22 mouse cellular contexts compared by ENCODE assay signal in genomic region chr19:42079950-42080349, GRCm38 (mm10). TPM values are rescaled to one million over a fixed set of nuclear protein-coding genes. Genes with fewer than 3 reads are reported as not detected.
DNase-seq lines count a peak whose midpoint lies in the region; ATAC-seq and TF ChIP-seq lines count a peak whose summit lies in the region.
"Had no signal": no experiment of that assay in that cellular context is flagged by ENCODE, and none has a peak within 500 bp of the region (broad histone marks: within the 10 kb centered on the region; RNA-seq: fewer than 3 reads in every experiment).

No protein-coding gene starts in this region.

- TF ChIP-seq CTCF in intestine, postnatal 0 days (IDR thresholded peaks at IDR 0.05; ENCODE audit: low read depth), result peak; percentile 24; the same call in 1 of the 2 replicates

- DNase-seq in kidney, adult 11 months, result peak; percentile 64
- peak; percentile 94 for DNase-seq in 416B (ENCODE audit: low read depth)
- peak; percentile 95 for DNase-seq in Muller cell, postnatal 12 days (ENCODE audit: inconsistent ontology term)
- no peak for DNase-seq in right cerebral cortex, postnatal 36 days (ENCODE audit: low spot score in 2 of 2)
- DNase-seq in urinary bladder, adult 2 months (ENCODE audit: low spot score), result no peak
- DNase-seq: cerebellum, adult 9-11 months; forebrain, postnatal 0 days; liver, embryonic 13.5 days; midbrain, embryonic 14.5 days had no signal

- no peak overlapping the region for H3K4me3 ChIP-seq in kidney, embryonic 15.5 days (replicated peaks)
- no peak overlapping the region for H3K4me3 ChIP-seq in intestine, postnatal 0 days (ENCODE audit: low read depth, low read length)
- H3K4me3 ChIP-seq: embryonic facial prominence, embryonic 13.5 days; heart, embryonic 15.5 days; hindbrain, embryonic 12.5 days; left cerebral cortex, adult 2 months; liver, embryonic 13.5 days; stomach, embryonic 15.5 days had no signal

- 64% methylated on average over 5 of the region's 5 CpGs for WGBS in kidney, embryonic 15.5 days
- 42% methylated on average over 5 of the region's 5 CpGs for WGBS in intestine, postnatal 0 days

- H3K27ac ChIP-seq in kidney, embryonic 15.5 days, result no peak overlapping the region
- peak overlapping the region; percentile 65; the same call in 1 of the 2 replicates for H3K27ac ChIP-seq in intestine, postnatal 0 days (ENCODE audit: low read depth, low read length)
- H3K27ac ChIP-seq: embryonic facial prominence, embryonic 13.5 days; heart, embryonic 15.5 days; hindbrain, embryonic 12.5 days; left cerebral cortex, adult 2 months; stomach, embryonic 15.5 days had no signal

- peaks cover 15% of the 10 kb centered on the region for H3K4me1 ChIP-seq in kidney, embryonic 15.5 days
- H3K4me1 ChIP-seq in intestine, postnatal 0 days (replicated peaks; ENCODE audit: control insufficient read depth, insufficient read depth, low read length), result no peaks in the 10 kb centered on the region
- H3K4me1 ChIP-seq: embryonic facial prominence, embryonic 13.5 days; heart, embryonic 15.5 days; stomach, embryonic 15.5 days had no signal

- peaks cover 25% of the 10 kb centered on the region for H3K36me3 ChIP-seq in kidney, embryonic 15.5 days
- H3K36me3 ChIP-seq in intestine, postnatal 0 days (ENCODE audit: control insufficient read depth, insufficient read depth), result no peaks in the 10 kb centered on the region
- H3K36me3 ChIP-seq: stomach, embryonic 15.5 days had no signal

- no peak for ATAC-seq in kidney, embryonic 15.5 days (replicated peaks; ENCODE audit: low FRiP score)
- ATAC-seq in intestine, postnatal 0 days, result peak; percentile 88
- no peak for ATAC-seq in megakaryocyte-erythroid progenitor cell, adult 5-6 weeks (replicated peaks; ENCODE audit: low FRiP score, low TSS enrichment, poor library complexity, severe bottlenecking)
- ATAC-seq: forebrain, postnatal 0 days had no signal

- no peaks in the 10 kb centered on the region for H3K27me3 ChIP-seq in kidney, embryonic 15.5 days
- no peaks in the 10 kb centered on the region for H3K27me3 ChIP-seq in intestine, postnatal 0 days (replicated peaks; ENCODE audit: control insufficient read depth, insufficient read depth, low read length)
- H3K27me3 ChIP-seq: embryonic facial prominence, embryonic 13.5 days; heart, embryonic 15.5 days; hindbrain, embryonic 12.5 days; liver, embryonic 13.5 days; stomach, embryonic 15.5 days had no signal

- H3K9me3 ChIP-seq in kidney, embryonic 15.5 days (replicated peaks), result no peaks in the 10 kb centered on the region
- no peaks in the 10 kb centered on the region for H3K9me3 ChIP-seq in intestine, postnatal 0 days (ENCODE audit: control insufficient read depth)
- H3K9me3 ChIP-seq: embryonic facial prominence, embryonic 13.5 days; heart, embryonic 15.5 days; hindbrain, embryonic 12.5 days; liver, embryonic 13.5 days; stomach, embryonic 15.5 days had no signal

- H3K9ac ChIP-seq in kidney, embryonic 15.5 days, result no peak overlapping the region
- H3K9ac ChIP-seq in intestine, postnatal 0 days (ENCODE audit: low read depth, low read length), result no peak overlapping the region
- H3K9ac ChIP-seq: embryonic facial prominence, embryonic 13.5 days; forebrain, postnatal 0 days; heart, embryonic 15.5 days; hindbrain, embryonic 12.5 days; liver, embryonic 13.5 days; stomach, embryonic 15.5 days had no signal

- no peak overlapping the region for H3K4me2 ChIP-seq in kidney, embryonic 15.5 days
- H3K4me2 ChIP-seq in intestine, postnatal 0 days (replicated peaks; ENCODE audit: low read depth), result no peak overlapping the region
- H3K4me2 ChIP-seq: embryonic facial prominence, embryonic 13.5 days; heart, embryonic 15.5 days; hindbrain, embryonic 12.5 days; stomach, embryonic 15.5 days had no signal

RNA-seq across cellular contexts. Expression of gene Morn4, which starts 6.2 kb away (rescaled TPM):
- 29.6 TPM in 2 replicates for polyA plus RNA-seq in kidney, embryonic 15.5 days (2015; fragmentation: Nextera tagmentation; extraction: Ambion mirVana)
- 14.5 and 15.9 TPM in 2 replicates for polyA plus RNA-seq in intestine, postnatal 0 days (2015; fragmentation: Nextera tagmentation; extraction: Ambion mirVana)
- total RNA-seq in megakaryocyte-erythroid progenitor cell, adult 5-6 weeks (2014; fragmentation: Nextera tagmentation), result 2.1 TPM in 1 of 2 replicates, not detected in the other
- total RNA-seq in megakaryocyte-erythroid progenitor cell, adult 5-6 weeks (2017), result 0.53 and 0.85 TPM in 2 replicates
- polyA plus RNA-seq in urinary bladder, adult 2 months (2012; rRNA removed), result 7.4 and 8.7 TPM in 2 replicates

RNA-seq across cellular contexts. Expression of gene Pi4k2a, which starts 10.3 kb away (rescaled TPM):
- 27.4 and 27.7 TPM in 2 replicates for polyA plus RNA-seq in kidney, embryonic 15.5 days (2015; fragmentation: Nextera tagmentation; extraction: Ambion mirVana)
- polyA plus RNA-seq in intestine, postnatal 0 days (2015; fragmentation: Nextera tagmentation; extraction: Ambion mirVana), result 47.2 and 52.2 TPM in 2 replicates
- total RNA-seq in megakaryocyte-erythroid progenitor cell, adult 5-6 weeks (2014; fragmentation: Nextera tagmentation), result 8.9 and 13.5 TPM in 2 replicates
- total RNA-seq in megakaryocyte-erythroid progenitor cell, adult 5-6 weeks (2017), result 4.6 and 5.2 TPM in 2 replicates
- polyA plus RNA-seq in urinary bladder, adult 2 months (2012; rRNA removed), result 26.0 and 26.4 TPM in 2 replicates

RNA-seq across cellular contexts. Expression of gene 4933411K16Rik, which starts 27.9 kb away (rescaled TPM):
- 0.54 and 0.62 TPM in 2 replicates for polyA plus RNA-seq in kidney, embryonic 15.5 days (2015; fragmentation: Nextera tagmentation; extraction: Ambion mirVana)
- polyA plus RNA-seq in intestine, postnatal 0 days (2015; fragmentation: Nextera tagmentation; extraction: Ambion mirVana), result 0.08 TPM in 1 of 2 replicates, not detected in the other
- not detected in 2 replicates for total RNA-seq in megakaryocyte-erythroid progenitor cell, adult 5-6 weeks (2014; fragmentation: Nextera tagmentation)
- not detected in 2 replicates for total RNA-seq in megakaryocyte-erythroid progenitor cell, adult 5-6 weeks (2017)
- polyA plus RNA-seq in urinary bladder, adult 2 months (2012; rRNA removed), result 0.23 and 0.24 TPM in 2 replicates
- total RNA-seq: granulocyte monocyte progenitor cell, adult 5-6 weeks; megakaryocyte progenitor cell, adult 5-6 weeks had no signal
- polyA plus RNA-seq: embryonic facial prominence, embryonic 13.5 days; forebrain, postnatal 0 days; heart, embryonic 15.5 days; hindbrain, embryonic 12.5 days; limb, embryonic 11.5 days; liver, embryonic 13.5 days; lung, embryonic 16.5 days; midbrain, embryonic 14.5 days; stomach, embryonic 15.5 days; thymus, postnatal 0 days had no signal

RNA-seq across cellular contexts. Expression of gene Hoga1, which starts 34.5 kb away (rescaled TPM):
- 19.7 and 21.1 TPM in 2 replicates for polyA plus RNA-seq in kidney, embryonic 15.5 days (2015; fragmentation: Nextera tagmentation; extraction: Ambion mirVana)
- 16.2 and 17.6 TPM in 2 replicates for polyA plus RNA-seq in intestine, postnatal 0 days (2015; fragmentation: Nextera tagmentation; extraction: Ambion mirVana)
- not detected in 2 replicates for total RNA-seq in megakaryocyte-erythroid progenitor cell, adult 5-6 weeks (2014; fragmentation: Nextera tagmentation)
- not detected in 2 replicates for total RNA-seq in megakaryocyte-erythroid progenitor cell, adult 5-6 weeks (2017)
- 2.4 and 2.7 TPM in 2 replicates for polyA plus RNA-seq in urinary bladder, adult 2 months (2012; rRNA removed)
- total RNA-seq: granulocyte monocyte progenitor cell, adult 5-6 weeks had no signal

RNA-seq across cellular contexts. Expression of gene Ankrd2, which starts 44.1 kb away (rescaled TPM):
- polyA plus RNA-seq in kidney, embryonic 15.5 days (2015; fragmentation: Nextera tagmentation; extraction: Ambion mirVana), result 0.35 TPM in 1 of 2 replicates, not detected in the other
- 0.42 TPM in 1 of 2 replicates, not detected in the other for polyA plus RNA-seq in intestine, postnatal 0 days (2015; fragmentation: Nextera tagmentation; extraction: Ambion mirVana)
- total RNA-seq in megakaryocyte-erythroid progenitor cell, adult 5-6 weeks (2014; fragmentation: Nextera tagmentation), result not detected in 2 replicates
- not detected in 2 replicates for total RNA-seq in megakaryocyte-erythroid progenitor cell, adult 5-6 weeks (2017)
- polyA plus RNA-seq in urinary bladder, adult 2 months (2012; rRNA removed), result 0.10 TPM in 1 of 2 replicates, not detected in the other
- total RNA-seq: forebrain, postnatal 0 days; granulocyte monocyte progenitor cell, adult 5-6 weeks; megakaryocyte progenitor cell, adult 5-6 weeks had no signal
- polyA plus RNA-seq: heart, embryonic 15.5 days; hindbrain, embryonic 12.5 days had no signal

Comparison
In these comparisons a context has a peak if more than half of its experiments do, and no peak if none do; other contexts are left out.
1. DNase-seq: peak in kidney, adult 11 months (single experiment), 416B (single experiment) and Muller cell, postnatal 12 days (single experiment); none in right cerebral cortex, postnatal 36 days (0 of 2) and urinary bladder, adult 2 months (single experiment).